Mouse (Mus musculus): ENCODE results near the gene Dld.

DNA sequence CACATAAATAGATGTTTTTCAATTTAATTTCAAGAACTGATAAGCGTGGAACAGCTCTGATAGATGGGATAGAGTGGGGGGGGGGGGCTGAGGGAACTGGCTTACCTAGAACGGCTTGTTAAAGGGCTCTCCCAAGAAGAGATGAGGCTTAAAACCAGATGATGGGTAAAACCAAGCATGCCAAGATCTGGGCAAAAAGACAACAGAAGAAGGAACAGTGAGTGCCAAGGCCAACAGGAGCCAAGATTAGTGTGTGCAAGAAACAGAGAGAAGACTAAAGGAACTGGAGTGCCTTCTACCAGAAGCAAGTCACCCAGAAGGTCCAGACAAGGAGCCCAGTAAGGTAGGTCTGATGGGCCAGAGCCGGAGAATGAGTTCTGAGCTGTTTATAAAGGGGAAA lies 39.3 kb upstream of the Dld start, which contains the start of gene Slc26a3:
- TF ChIP-seq CTCF (IDR thresholded peaks at IDR 0.05; ENCODE audit: control insufficient read depth, insufficient read depth, insufficient read length) (no peak), MAX (IDR thresholded peaks at IDR 0.05) (no peak), USF1 (IDR thresholded peaks at IDR 0.05; ENCODE audit: low read depth) (no peak), CEBPB (IDR thresholded peaks at IDR 0.05; ENCODE audit: low read depth) (no peak), MYOD1 (IDR thresholded peaks at IDR 0.05; ENCODE audit: control insufficient read depth, insufficient read length, low read depth) (no peak), MYOG (IDR thresholded peaks at IDR 0.05; ENCODE audit: control insufficient read depth, extremely low read depth, insufficient read length) (no peak), FOSL1 (IDR thresholded peaks at IDR 0.05; ENCODE audit: insufficient read depth, low read length, poor library complexity, severe bottlenecking) (no peak)

All from C2C12 (cell line).